Mouse (Mus musculus) liver, postnatal 0 days (tissue): Measurements from ENCODE around the gene Pygo1. TPM values are rescaled to one million over a fixed set of nuclear protein-coding genes. Genes with fewer than 3 reads are reported as not detected.

ENCODE experiments used
- ATAC-seq: fragments of 200-750 bp; cut with Nextera tagmentation; 2 replicates; pipeline ENCODE4 v1.8.0; 2017; ENCODE audit warnings: mild to moderate bottlenecking, moderate library complexity
- DNase-seq: peaks from one replicate; pipeline ENCODE4 v3.0.0-alpha.2; 2016
- H3K27ac ChIP-seq: fragments of 300-500 bp; sonication (generic); 2 replicates; pipeline ENCODE4 v1.5.1; 2014; ENCODE audit warnings: antibody characterized with exemption, moderate library complexity, mild to moderate bottlenecking, low read depth
- H3K27me3 ChIP-seq: fragments of 300-500 bp; sonication (generic); 2 replicates; pipeline ENCODE4 v1.6.1; 2014; ENCODE audit warnings: low read length, control low read depth, mixed read lengths; ENCODE audit not compliant: insufficient read depth
- H3K36me3 ChIP-seq: fragments of 300-500 bp; sonication (generic); replicated peaks from 2 replicates; pipeline ENCODE4 v1.6.1; 2014; ENCODE audit warnings: mild to moderate bottlenecking, control low read depth, low read length, moderate library complexity, mixed read lengths; ENCODE audit not compliant: insufficient read depth
- H3K4me1 ChIP-seq: fragments of 300-500 bp; sonication (generic); 2 replicates; pipeline ENCODE4 v1.6.1; 2014; ENCODE audit warnings: antibody characterized with exemption, mild to moderate bottlenecking, control low read depth; ENCODE audit not compliant: insufficient read depth
- H3K4me2 ChIP-seq: fragments of 300-500 bp; sonication (generic); 2 replicates; pipeline ENCODE4 v1.6.1; 2014; ENCODE audit warnings: low read depth, mild to moderate bottlenecking, low read length, moderate library complexity, mixed read lengths
- H3K4me3 ChIP-seq: fragments of 300-500 bp; sonication (generic); 2 replicates; pipeline ENCODE4 v1.5.1; 2014; ENCODE audit warnings: low read depth, low read length
- H3K9ac ChIP-seq: fragments of 300-500 bp; sonication (generic); replicated peaks from 2 replicates; pipeline ENCODE4 v1.6.1; 2014; ENCODE audit warnings: mild to moderate bottlenecking, moderate library complexity
- H3K9me3 ChIP-seq: fragments of 300-500 bp; sonication (generic); 2 replicates; pipeline ENCODE4 v1.6.1; 2016; ENCODE audit warnings: mild to moderate bottlenecking, control low read depth, low read length, mixed read lengths
- CTCF ChIP-seq: sonication (generic); IDR thresholded peaks from 2 replicates; pipeline ENCODE4 v1.5.1; 2016; ENCODE audit warnings: antibody characterized with exemption, low read depth
- EP300 ChIP-seq: IDR thresholded peaks from 2 replicates; pipeline ENCODE4 v1.6.1; 2016; ENCODE audit warnings: antibody characterized with exemption, low read depth, mild to moderate bottlenecking
- WGBS: fragments of 180-500 bp; shearing (Covaris S2); extraction: QIAGEN DNeasy Blood & Tissue Kit; methylation state at CpG from one replicate; pipeline ENCODE4 v1.1.7; 2014; ENCODE audit not compliant: insufficient replicate concordance; 5-methylcytosine and 5-hydroxymethylcytosine counted together
- polyA plus RNA-seq: library from polyadenylated mRNA; unstranded; fragments of >200 nt; fragmentation: Nextera tagmentation; extraction: Ambion mirVana; gene quantifications from 2 replicates; pipeline ENCODE4 v1.2.1, GENCODE M21; 2015

The Pygo1 gene
- polyA plus RNA-seq: 0.06 and 0.08 TPM in 2 replicates

- Histone ChIP-seq H3K4me2 (peak within 1 kb of the TSS; percentile 82), H3K9me3 (no peaks in the 10 kb centered on the region), H3K27ac (no peak within 1 kb of the TSS), H3K4me3 (peak within 1 kb of the TSS; percentile 53), H3K4me1 (no peaks in the 10 kb centered on the region), H3K36me3 (no peaks in the 10 kb centered on the region), H3K27me3 (peaks cover 43% of the 10 kb centered on the region), H3K9ac (peak within 1 kb of the TSS; percentile 17)
- ATAC-seq (peak; percentile 65), DNase-seq (peak; percentile 29)
- no peak for TF ChIP-seq CTCF
- no peak for TF ChIP-seq EP300
- WGBS: under 1% methylated on average over 73 of the region's 108 CpGs
Observed at GRCm38 (mm10) chr9:72925021-72925934, at the start of gene Pygo1. Gene Pygo1 (plus strand): TSS chr9:72925645.

DNA sequence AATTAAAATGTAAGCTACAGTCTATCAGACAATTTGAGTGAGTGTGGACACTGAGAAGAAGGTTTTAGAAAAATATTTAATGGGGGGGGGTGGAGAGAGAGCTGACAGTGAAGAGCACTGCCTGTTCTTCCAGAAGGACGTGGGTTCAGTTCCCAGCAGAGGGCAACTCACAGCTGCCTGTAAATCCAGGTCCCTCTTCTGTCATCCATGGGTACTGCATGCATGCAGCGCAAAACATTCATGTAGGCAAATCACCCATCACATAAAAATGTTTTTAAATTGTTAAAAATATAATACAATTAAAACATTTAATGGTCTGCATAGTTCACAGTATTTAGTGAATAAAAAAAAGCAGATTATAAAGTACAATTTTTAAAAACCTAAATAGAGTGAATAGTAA lies 49.6 kb upstream of the Pygo1 start:
- H3K9me3 ChIP-seq: no peaks in the 10 kb centered on the region
- peak; percentile 27 for TF ChIP-seq CTCF
- TF ChIP-seq EP300: no peak
- DNase-seq: no peak

GRCm38 (mm10) chr9:72877905-72878304 lies 47.5 kb upstream of the Pygo1 start:
- ATAC-seq (no peak), DNase-seq (no peak)
- TF ChIP-seq EP300 (no peak), CTCF (no peak)
- no peak overlapping the region for H3K27ac ChIP-seq
- H3K9me3 ChIP-seq: no peaks in the 10 kb centered on the region
- no peaks in the 10 kb centered on the region for H3K27me3 ChIP-seq
- H3K4me3 ChIP-seq: no peak overlapping the region
- H3K9ac ChIP-seq: no peak overlapping the region
- no peak overlapping the region for H3K4me2 ChIP-seq
- peaks cover 10% of the 10 kb centered on the region for H3K4me1 ChIP-seq
- WGBS: 31% methylated on average over 11 of the region's 11 CpGs
- H3K36me3 ChIP-seq: no peaks in the 10 kb centered on the region

More for the DNA sequence above, 49.6 kb upstream of the Pygo1 start:
- Histone ChIP-seq H3K27me3 (no peaks in the 10 kb centered on the region), H3K4me3 (no peak overlapping the region), H3K9ac (no peak overlapping the region), H3K27ac (no peak overlapping the region), H3K4me2 (no peak overlapping the region), H3K36me3 (no peaks in the 10 kb centered on the region), H3K4me1 (peaks cover 12% of the 10 kb centered on the region)
- WGBS: 64% methylated on average over 2 of the region's 2 CpGs
- no peak for ATAC-seq

- TF ChIP-seq CTCF (no peak), EP300 (no peak)
- peaks cover 10% of the 10 kb centered on the region for H3K4me1 ChIP-seq
- WGBS: 56% methylated on average over 6 of the region's 6 CpGs
- H3K9me3 ChIP-seq: no peaks in the 10 kb centered on the region
- no peaks in the 10 kb centered on the region for H3K27me3 ChIP-seq
- H3K27ac ChIP-seq: no peak overlapping the region
- H3K4me3 ChIP-seq: no peak overlapping the region
- ATAC-seq: no peak
- H3K9ac ChIP-seq: no peak overlapping the region
- no peak for DNase-seq
- no peaks in the 10 kb centered on the region for H3K36me3 ChIP-seq
- H3K4me2 ChIP-seq: no peak overlapping the region
Observed at GRCm38 (mm10) chr9:72878656-72879055, 46.8 kb upstream of the Pygo1 start.

DNA sequence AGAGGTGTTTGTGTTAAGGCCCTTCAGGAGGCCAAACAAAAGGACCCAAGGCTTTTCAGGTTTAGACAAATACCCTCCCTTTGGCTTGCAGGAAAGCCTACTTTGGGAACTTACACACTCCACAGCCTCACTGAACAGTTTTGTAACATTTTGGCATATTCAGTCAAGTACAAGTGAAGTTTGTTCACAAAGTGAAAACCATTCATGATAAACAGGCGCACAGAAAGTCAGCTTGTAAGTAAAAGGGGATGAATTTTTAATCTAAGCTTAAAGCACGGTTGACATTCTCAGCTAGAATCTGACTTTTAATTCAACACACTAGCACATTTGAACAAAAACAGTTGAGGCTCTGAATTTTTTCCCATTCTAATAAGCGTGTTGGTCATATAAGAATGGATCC lies 45.8 kb upstream of the Pygo1 start:
- Histone ChIP-seq H3K27me3 (no peaks in the 10 kb centered on the region), H3K36me3 (no peaks in the 10 kb centered on the region), H3K4me2 (no peak overlapping the region), H3K9ac (no peak overlapping the region), H3K9me3 (no peaks in the 10 kb centered on the region), H3K4me3 (no peak overlapping the region), H3K4me1 (peaks cover 10% of the 10 kb centered on the region), H3K27ac (no peak overlapping the region)
- ATAC-seq (no peak), DNase-seq (no peak)
- 76% methylated on average over 3 of the region's 3 CpGs for WGBS
- TF ChIP-seq CTCF: no peak
- TF ChIP-seq EP300: no peak

GRCm38 (mm10) chr9:72880225-72880960 lies 45.1 kb upstream of the Pygo1 start:
- Histone ChIP-seq H3K9ac (no peak overlapping the region), H3K27me3 (no peaks in the 10 kb centered on the region), H3K27ac (peak overlapping the region; percentile 44), H3K4me2 (no peak overlapping the region), H3K4me3 (no peak overlapping the region), H3K9me3 (no peaks in the 10 kb centered on the region), H3K36me3 (no peaks in the 10 kb centered on the region), H3K4me1 (peaks cover 10% of the 10 kb centered on the region)
- 58% methylated on average over 16 of the region's 16 CpGs for WGBS
- TF ChIP-seq CTCF (no peak), EP300 (no peak)
- ATAC-seq (peak; percentile 33; the same call in 1 of the 2 replicates), DNase-seq (peak; percentile 42)
